Mouse (Mus musculus) intestine, embryonic 15.5 days (tissue): ENCODE results near the gene Cyth1. TPM values are rescaled to one million over a fixed set of nuclear protein-coding genes. Genes with fewer than 3 reads are reported as not detected.
A peak's percentile ranks its signal among the peaks of the same experiment; 100 is the strongest.

Experiments used
- ATAC-seq: fragments of 200-750 bp; cut with Nextera tagmentation; 2 replicates; pipeline ENCODE4 v1.8.0; 2017; ENCODE audit warnings: moderate TSS enrichment, moderate library complexity
- H3K27ac ChIP-seq: fragments of 300-500 bp; sonication (generic); 2 replicates; pipeline ENCODE4 v1.5.1; 2015; ENCODE audit warnings: mild to moderate bottlenecking, inconsistent platforms
- H3K27me3 ChIP-seq: fragments of 300-500 bp; sonication (generic); replicated peaks from 2 replicates; pipeline ENCODE4 v1.6.1; 2015; ENCODE audit warnings: inconsistent platforms
- H3K36me3 ChIP-seq: fragments of 300-500 bp; sonication (generic); 2 replicates; pipeline ENCODE4 v1.6.1; 2015; ENCODE audit warnings: inconsistent platforms
- H3K4me1 ChIP-seq: fragments of 300-500 bp; sonication (generic); replicated peaks from 2 replicates; pipeline ENCODE4 v1.6.1; 2015; ENCODE audit warnings: inconsistent platforms
- H3K4me2 ChIP-seq: fragments of 300-500 bp; sonication (generic); replicated peaks from 2 replicates; pipeline ENCODE4 v1.6.1; 2015; ENCODE audit warnings: mild to moderate bottlenecking, inconsistent platforms
- H3K4me3 ChIP-seq: fragments of 300-500 bp; sonication (generic); replicated peaks from 2 replicates; pipeline ENCODE4 v1.5.1; 2015; ENCODE audit warnings: inconsistent platforms
- H3K9ac ChIP-seq: fragments of 300-500 bp; sonication (generic); 2 replicates; pipeline ENCODE4 v1.6.1; 2015; ENCODE audit warnings: inconsistent platforms
- H3K9me3 ChIP-seq: fragments of 300-500 bp; sonication (generic); 2 replicates; pipeline ENCODE4 v1.6.1; 2016; ENCODE audit warnings: inconsistent platforms
- WGBS: fragments of 180-500 bp; shearing (Covaris S2); methylation state at CpG from one replicate; pipeline ENCODE4 v1.1.7; 2015; 5-methylcytosine and 5-hydroxymethylcytosine counted together
- polyA plus RNA-seq: library from polyadenylated mRNA; unstranded; fragments of >200 nt; fragmentation: Nextera tagmentation; extraction: Ambion mirVana; gene quantifications from 2 replicates; pipeline ENCODE4 v1.2.1, GENCODE M21; 2015

The Cyth1 gene
- polyA plus RNA-seq, result 11.6 and 12.1 TPM in 2 replicates

- Histone ChIP-seq H3K4me3 (peak within 1 kb of the TSS; percentile 83), H3K27me3 (no peaks in the 10 kb centered on the region), H3K4me2 (peak within 1 kb of the TSS; percentile 87), H3K27ac (peak within 1 kb of the TSS; percentile 71), H3K36me3 (no peaks in the 10 kb centered on the region), H3K9me3 (no peaks in the 10 kb centered on the region), H3K9ac (peak within 1 kb of the TSS; percentile 90), H3K4me1 (peaks cover 22% of the 10 kb centered on the region)
- WGBS, result under 1% methylated on average over 86 of the region's 86 CpGs
- peak; percentile 97 for ATAC-seq
Observed at GRCm38 (mm10) chr11:118248150-118249011, at the start of gene Cyth1. Gene Cyth1, minus strand, starts transcription at chr11:118248592.

- H3K4me1 ChIP-seq, result no peaks in the 10 kb centered on the region
- no peaks in the 10 kb centered on the region for H3K9me3 ChIP-seq
- no peak for ATAC-seq
- 81% methylated on average over 3 of the region's 3 CpGs for WGBS
- no peaks in the 10 kb centered on the region for H3K36me3 ChIP-seq
- no peak overlapping the region for H3K4me3 ChIP-seq
- no peak overlapping the region for H3K4me2 ChIP-seq
- no peak overlapping the region for H3K27ac ChIP-seq
- no peaks in the 10 kb centered on the region for H3K27me3 ChIP-seq
- H3K9ac ChIP-seq, result no peak overlapping the region
Observed at GRCm38 (mm10) chr11:118297967-118298366, 49.6 kb upstream of the Cyth1 start.

GRCm38 (mm10) chr11:118295026-118295425 is 46.6 kb upstream of the Cyth1 start:
- no peak overlapping the region for H3K9ac ChIP-seq
- no peaks in the 10 kb centered on the region for H3K9me3 ChIP-seq
- no peak overlapping the region for H3K27ac ChIP-seq
- H3K4me3 ChIP-seq, result no peak overlapping the region
- no peaks in the 10 kb centered on the region for H3K36me3 ChIP-seq
- 0 out of 2 replicates have a peak, but pooled peaks cover 4% of the 10 kb centered on the region for H3K4me1 ChIP-seq
- H3K4me2 ChIP-seq, result no peak overlapping the region
- WGBS, result 82% methylated on average over 2 of the region's 2 CpGs
- H3K27me3 ChIP-seq, result no peaks in the 10 kb centered on the region
- no peak for ATAC-seq

- no peak overlapping the region for H3K27ac ChIP-seq
- no peak overlapping the region for H3K9ac ChIP-seq
- no peak overlapping the region for H3K4me3 ChIP-seq
- H3K36me3 ChIP-seq, result 0 out of 2 replicates have a peak, but pooled peaks cover under 1% of the 10 kb centered on the region
- no peak overlapping the region for H3K4me2 ChIP-seq
- H3K4me1 ChIP-seq, result peaks cover 14% of the 10 kb centered on the region
- H3K27me3 ChIP-seq, result no peaks in the 10 kb centered on the region
- WGBS, result 65% methylated on average over 6 of the region's 6 CpGs
- no peaks in the 10 kb centered on the region for H3K9me3 ChIP-seq
- ATAC-seq, result no peak
Observed at GRCm38 (mm10) chr11:118292671-118293070, 44.3 kb upstream of the Cyth1 start.

GRCm38 (mm10) chr11:118289999-118290889 is 41.9 kb upstream of the Cyth1 start, which contains the start of gene Usp36:
Gene Usp36, minus strand, starts transcription at chr11:118290244.
- no peaks in the 10 kb centered on the region for H3K27me3 ChIP-seq
- peaks cover 14% of the 10 kb centered on the region for H3K4me1 ChIP-seq
- H3K4me3 ChIP-seq, result peak within 1 kb of the TSS; percentile 92
- no peaks in the 10 kb centered on the region for H3K9me3 ChIP-seq
- peak within 1 kb of the TSS; percentile 87 for H3K4me2 ChIP-seq
- H3K27ac ChIP-seq, result peak within 1 kb of the TSS; percentile 86
- under 1% methylated on average over 68 of the region's 68 CpGs for WGBS
- peak; percentile 99 for ATAC-seq
- H3K9ac ChIP-seq, result peak within 1 kb of the TSS; percentile 93
- peaks cover 7% of the 10 kb centered on the region for H3K36me3 ChIP-seq

- Histone ChIP-seq H3K9me3 (no peaks in the 10 kb centered on the region), H3K9ac (peak overlapping the region; percentile 93), H3K4me3 (peak overlapping the region; percentile 92), H3K27me3 (no peaks in the 10 kb centered on the region), H3K27ac (peak overlapping the region; percentile 86), H3K36me3 (peaks cover 14% of the 10 kb centered on the region), H3K4me1 (peaks cover 14% of the 10 kb centered on the region), H3K4me2 (peak overlapping the region; percentile 87)
- ATAC-seq, result no peak
- WGBS, result under 1% methylated on average over 22 of the region's 22 CpGs
Observed at GRCm38 (mm10) chr11:118289562-118289961, 41.2 kb upstream of the Cyth1 start.

- H3K27me3 ChIP-seq, result no peaks in the 10 kb centered on the region
- peak overlapping the region; percentile 92 for H3K4me3 ChIP-seq
- peaks cover 14% of the 10 kb centered on the region for H3K4me1 ChIP-seq
- H3K9me3 ChIP-seq, result no peaks in the 10 kb centered on the region
- H3K27ac ChIP-seq, result peak overlapping the region; percentile 86; the same call in 1 of the 2 replicates
- peak overlapping the region; percentile 87 for H3K4me2 ChIP-seq
- no peak for ATAC-seq
- peaks cover 18% of the 10 kb centered on the region for H3K36me3 ChIP-seq
- WGBS, result under 1% methylated on average over 16 of the region's 16 CpGs
- H3K9ac ChIP-seq, result peak overlapping the region; percentile 93
Observed at GRCm38 (mm10) chr11:118289037-118289511, 40.7 kb upstream of the Cyth1 start.

- no peaks in the 10 kb centered on the region for H3K27me3 ChIP-seq
- no peak overlapping the region for H3K27ac ChIP-seq
- H3K9ac ChIP-seq, result no peak overlapping the region
- H3K4me2 ChIP-seq, result no peak overlapping the region
- no peak for ATAC-seq
- H3K4me1 ChIP-seq, result peaks cover 14% of the 10 kb centered on the region
- 91% methylated on average over 9 of the region's 9 CpGs for WGBS
- peaks cover 30% of the 10 kb centered on the region for H3K36me3 ChIP-seq
- no peak overlapping the region for H3K4me3 ChIP-seq
- H3K9me3 ChIP-seq, result no peaks in the 10 kb centered on the region
Observed at GRCm38 (mm10) chr11:118287573-118287972, 39.2 kb upstream of the Cyth1 start.

GRCm38 (mm10) chr11:118286434-118286833 is 38.0 kb upstream of the Cyth1 start:
- Histone ChIP-seq H3K27me3 (no peaks in the 10 kb centered on the region), H3K4me1 (peaks cover 14% of the 10 kb centered on the region), H3K9me3 (no peaks in the 10 kb centered on the region), H3K4me2 (no peak overlapping the region), H3K9ac (no peak overlapping the region), H3K27ac (no peak overlapping the region), H3K36me3 (peaks cover 40% of the 10 kb centered on the region), H3K4me3 (no peak overlapping the region)
- no peak for ATAC-seq
- 82% methylated on average over 9 of the region's 9 CpGs for WGBS

- Histone ChIP-seq H3K4me1 (peaks cover 13% of the 10 kb centered on the region), H3K27ac (no peak overlapping the region), H3K4me2 (no peak overlapping the region), H3K27me3 (no peaks in the 10 kb centered on the region), H3K36me3 (peaks cover 43% of the 10 kb centered on the region), H3K4me3 (no peak overlapping the region), H3K9ac (no peak overlapping the region), H3K9me3 (no peaks in the 10 kb centered on the region)
- no peak for ATAC-seq
- WGBS, result 93% methylated on average over 13 of the region's 13 CpGs
Observed at GRCm38 (mm10) chr11:118285791-118286190, 37.4 kb upstream of the Cyth1 start.

GRCm38 (mm10) chr11:118280218-118280617 is 31.8 kb upstream of the Cyth1 start:
- no peak overlapping the region for H3K4me3 ChIP-seq
- H3K27me3 ChIP-seq, result no peaks in the 10 kb centered on the region
- 92% methylated on average over 3 of the region's 3 CpGs for WGBS
- H3K36me3 ChIP-seq, result peaks cover 77% of the 10 kb centered on the region
- H3K9me3 ChIP-seq, result no peaks in the 10 kb centered on the region
- H3K27ac ChIP-seq, result no peak overlapping the region
- H3K4me2 ChIP-seq, result no peak overlapping the region
- no peak overlapping the region for H3K9ac ChIP-seq
- no peak for ATAC-seq
- H3K4me1 ChIP-seq, result no peaks in the 10 kb centered on the region

GRCm38 (mm10) chr11:118276328-118276727 is 27.9 kb upstream of the Cyth1 start:
- H3K36me3 ChIP-seq, result peaks cover 80% of the 10 kb centered on the region
- H3K9me3 ChIP-seq, result no peaks in the 10 kb centered on the region
- no peak for ATAC-seq
- WGBS, result 83% methylated on average over 7 of the region's 7 CpGs
- H3K27ac ChIP-seq, result no peak overlapping the region
- H3K27me3 ChIP-seq, result no peaks in the 10 kb centered on the region
- H3K9ac ChIP-seq, result no peak overlapping the region
- no peaks in the 10 kb centered on the region for H3K4me1 ChIP-seq
- H3K4me3 ChIP-seq, result no peak overlapping the region
- no peak overlapping the region for H3K4me2 ChIP-seq
